Mouse (Mus musculus) kidney, adult 2 months (tissue): ENCODE measurements around the gene Gm17267.
"Not testable (repeated sequence)": the region's sequence is repeated elsewhere in the genome, so short reads cannot be mapped to it uniquely, and the experiment has no call there.

Source experiments
- CTCF ChIP-seq: fragments of 200-500 bp; conservative IDR thresholded peaks from 2 replicates; pipeline ENCODE4 v1.5.1; 2011; ENCODE audit warnings: low read depth, mild to moderate bottlenecking, control low read depth, low read length, moderate library complexity, mixed read lengths; ENCODE audit not compliant: insufficient read depth, insufficient read length
- POLR2A ChIP-seq: fragments of 200-500 bp; IDR thresholded peaks from one replicate; pipeline ENCODE4 v1.6.1; 2011; ENCODE audit warnings: low read depth, low read length, control low read depth

DNA sequence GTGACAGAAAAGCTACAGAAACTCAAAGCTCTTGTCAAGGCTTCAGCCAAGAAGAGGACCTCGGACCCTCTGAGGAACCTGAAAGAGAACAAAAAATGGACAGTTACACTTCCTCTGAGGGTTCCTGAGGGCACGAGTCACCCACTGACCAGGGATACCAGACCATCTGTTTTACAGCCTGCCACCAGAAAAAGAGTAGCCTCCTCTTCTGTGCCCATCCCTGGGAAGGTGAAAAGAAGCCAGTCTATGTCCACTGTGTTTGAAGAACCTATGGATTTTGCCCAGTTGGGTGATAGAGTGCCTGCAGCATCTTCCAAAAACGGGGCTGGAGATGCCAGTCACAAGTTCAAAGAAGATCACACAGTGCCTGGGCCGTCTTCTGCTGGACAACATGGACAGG is at the start of gene Gm17267:
- TF ChIP-seq POLR2A, CTCF: not testable (repeated sequence)
